Mouse (Mus musculus) small intestine, adult 2 months (tissue): Measurements from ENCODE around the gene Cldn4. TPM values are rescaled to one million over a fixed set of nuclear protein-coding genes. Genes with fewer than 3 reads are reported as not detected.
A peak's percentile ranks its signal among the peaks of the same experiment; 100 is the strongest.

ENCODE experiments used
- H3K27ac ChIP-seq: fragments of 200-500 bp; 2 replicates; pipeline ENCODE4 v1.5.1; 2012; ENCODE audit warnings: low read depth, low read length, control low read depth, inconsistent platforms; ENCODE audit not compliant: insufficient read depth
- H3K27me3 ChIP-seq: fragments of 200-500 bp; 2 replicates; pipeline ENCODE4 v1.6.1; 2012; ENCODE audit warnings: mild to moderate bottlenecking, moderate library complexity, low read length, inconsistent platforms; ENCODE audit not compliant: control insufficient read depth, insufficient read depth
- H3K36me3 ChIP-seq: fragments of 200-500 bp; 2 replicates; pipeline ENCODE4 v1.6.1; 2012; ENCODE audit warnings: mild to moderate bottlenecking, low read length, control low read depth, inconsistent platforms; ENCODE audit not compliant: control insufficient read depth, insufficient read depth
- H3K4me1 ChIP-seq: fragments of 200-500 bp; 2 replicates; pipeline ENCODE4 v1.6.1; 2012; ENCODE audit warnings: low read length, inconsistent platforms, mixed read lengths; ENCODE audit not compliant: control insufficient read depth, insufficient read depth, insufficient read length
- H3K4me3 ChIP-seq: fragments of 200-500 bp; 2 replicates; pipeline ENCODE4 v1.5.1; 2012; ENCODE audit warnings: low read depth, mild to moderate bottlenecking, control low read depth, inconsistent platforms, low read length, moderate library complexity
- CTCF ChIP-seq: fragments of 200-500 bp; IDR thresholded peaks from 2 replicates; pipeline ENCODE4 v1.5.1; 2012; ENCODE audit warnings: low read depth, mild to moderate bottlenecking, control low read depth, inconsistent platforms, low read length, moderate library complexity, mixed read lengths; ENCODE audit not compliant: insufficient replicate concordance, insufficient read length; ENCODE audit errors: extremely low read depth
- POLR2A ChIP-seq: fragments of 200-500 bp; IDR thresholded peaks from 2 replicates; pipeline ENCODE4 v1.6.1; 2012; ENCODE audit warnings: low read depth, mild to moderate bottlenecking, control low read depth, inconsistent platforms, low read length, moderate library complexity
- WGBS: fragments of 180-500 bp; shearing (Covaris S2); methylation state at CpG from one replicate; pipeline ENCODE4 v1.1.7; 2018; 5-methylcytosine and 5-hydroxymethylcytosine counted together
- polyA plus RNA-seq: library from polyadenylated mRNA; depleted of rRNA; stranded (reverse); fragments of >200 nt; gene quantifications from 2 replicates; pipeline ENCODE4 v1.2.3, GENCODE M21; 2012

The Cldn4 gene
- polyA plus RNA-seq, 1 experiment, result 571 TPM

- Histone ChIP-seq H3K27me3 (peaks cover 4% of the 10 kb centered on the region; the same call in 1 of the 2 replicates), H3K27ac (peak overlapping the region; percentile 98), H3K36me3 (peaks cover 2% of the 10 kb centered on the region; the same call in 1 of the 2 replicates), H3K4me3 (no peak overlapping the region), H3K4me1 (peaks cover 29% of the 10 kb centered on the region)
- TF ChIP-seq POLR2A, result no peak
- TF ChIP-seq CTCF, result no peak
- 16% methylated on average over 3 of the region's 3 CpGs for WGBS
These were observed 37.0 kb upstream of the Cldn4 start for GRCm38 (mm10) chr5:134983771-134984170.

GRCm38 (mm10) chr5:134983111-134983510, 36.4 kb upstream of the Cldn4 start:
- 40% methylated on average over 1 of the region's 1 CpGs for WGBS
- no peak overlapping the region for H3K27ac ChIP-seq

GRCm38 (mm10) chr5:134981149-134981548, 34.4 kb upstream of the Cldn4 start:
- H3K27me3 ChIP-seq, result no peaks in the 10 kb centered on the region
- no peaks in the 10 kb centered on the region for H3K36me3 ChIP-seq
- 17% methylated on average over 10 of the region's 10 CpGs for WGBS
- peak overlapping the region; percentile 95 for H3K27ac ChIP-seq
- TF ChIP-seq POLR2A, result no peak
- TF ChIP-seq CTCF, result no peak
- H3K4me3 ChIP-seq, result no peak overlapping the region
- H3K4me1 ChIP-seq, result peaks cover 39% of the 10 kb centered on the region

More at GRCm38 (mm10) chr5:134983111-134983510, 36.4 kb upstream of the Cldn4 start:
- TF ChIP-seq POLR2A, result peak; percentile 19; the same call in 1 of the 2 replicates
- TF ChIP-seq CTCF, result no peak
- no peak overlapping the region for H3K4me3 ChIP-seq
- no peaks in the 10 kb centered on the region for H3K36me3 ChIP-seq
- peaks cover 4% of the 10 kb centered on the region; the same call in 1 of the 2 replicates for H3K27me3 ChIP-seq
- peaks cover 29% of the 10 kb centered on the region for H3K4me1 ChIP-seq

DNA sequence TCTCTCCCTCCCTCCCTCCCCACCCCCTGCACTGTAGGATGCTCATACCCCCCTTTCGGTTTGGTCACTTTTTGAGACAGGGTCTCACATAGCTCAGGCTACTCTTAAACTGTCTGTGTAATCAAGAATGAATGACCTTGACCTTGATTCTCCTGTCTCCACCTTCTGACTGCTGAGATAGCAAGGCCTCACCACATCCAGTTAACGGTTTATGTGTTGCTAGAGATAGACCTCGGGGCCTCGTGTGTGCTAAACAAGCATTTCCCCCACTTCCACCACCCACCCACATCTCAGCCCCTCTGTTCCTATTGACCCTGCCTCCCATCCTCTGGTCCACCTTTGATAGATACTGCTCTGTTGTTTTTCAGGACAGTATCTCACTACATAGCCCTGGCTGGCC, 31.1 kb upstream of the Cldn4 start:
- H3K27ac ChIP-seq, result no peak overlapping the region
- no peaks in the 10 kb centered on the region for H3K36me3 ChIP-seq
- TF ChIP-seq CTCF, result no peak
- TF ChIP-seq POLR2A, result no peak
- no peaks in the 10 kb centered on the region for H3K27me3 ChIP-seq
- H3K4me3 ChIP-seq, result no peak overlapping the region
- 66% methylated on average over 4 of the region's 4 CpGs for WGBS
- peaks cover 40% of the 10 kb centered on the region for H3K4me1 ChIP-seq

DNA sequence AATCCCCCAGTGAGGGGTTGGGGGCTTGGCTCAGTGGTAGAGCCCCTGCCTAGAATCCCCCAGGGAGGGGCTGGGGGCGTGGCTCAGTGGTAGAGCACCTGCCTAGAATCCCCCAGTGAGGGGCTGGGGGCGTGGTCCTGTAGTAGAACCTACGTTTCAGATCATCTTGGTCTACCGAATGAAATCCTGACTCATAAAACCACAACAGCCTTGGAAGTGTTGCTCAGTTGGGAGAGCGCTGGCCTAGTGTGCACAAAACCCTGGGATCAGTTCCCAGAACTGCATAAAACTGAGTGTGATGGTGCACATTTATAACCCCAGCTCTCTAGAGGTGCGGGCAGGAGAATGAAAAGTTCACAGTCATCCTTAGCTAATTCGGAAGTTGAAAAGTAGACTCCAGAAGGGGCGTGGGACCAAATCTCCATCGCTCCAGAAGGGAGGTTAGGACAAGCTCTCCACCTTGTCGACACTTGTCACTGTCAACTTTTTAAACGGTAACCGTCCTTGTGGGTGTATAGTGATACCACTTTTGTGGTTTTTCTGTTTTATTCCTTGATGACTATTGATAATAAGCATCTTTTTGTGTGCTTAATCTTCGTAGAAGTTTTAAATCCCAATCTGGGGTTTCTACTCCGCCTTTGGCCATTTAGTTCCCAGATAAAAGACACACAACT, 30.0 kb upstream of the Cldn4 start:
- H3K27ac ChIP-seq, result peak overlapping the region; percentile 70
- H3K36me3 ChIP-seq, result no peaks in the 10 kb centered on the region
- no peaks in the 10 kb centered on the region for H3K27me3 ChIP-seq
- WGBS, result 73% methylated on average over 14 of the region's 14 CpGs
- H3K4me1 ChIP-seq, result peaks cover 39% of the 10 kb centered on the region
- H3K4me3 ChIP-seq, result no peak overlapping the region
- TF ChIP-seq CTCF, result no peak
- no peak for TF ChIP-seq POLR2A

DNA sequence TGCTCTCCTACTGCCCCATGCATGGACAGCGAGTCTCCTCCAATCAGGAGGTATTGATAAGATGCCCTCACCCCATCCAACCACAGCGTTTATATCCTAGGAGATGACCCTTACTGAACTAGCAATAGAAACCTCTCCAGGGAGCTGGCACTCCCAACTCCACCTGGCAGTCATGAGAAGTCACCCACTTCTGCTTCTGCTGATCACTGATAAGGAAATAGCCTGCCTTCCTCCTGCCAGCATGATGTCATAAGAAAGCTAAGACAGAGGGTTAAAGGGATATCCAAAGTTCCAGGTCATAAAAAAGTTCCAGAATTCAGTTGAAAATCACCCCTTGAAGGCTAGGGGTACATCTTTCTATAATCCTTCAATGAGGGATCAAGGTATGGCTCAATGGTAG, 29.4 kb upstream of the Cldn4 start:
- Histone ChIP-seq H3K27me3 (no peaks in the 10 kb centered on the region), H3K36me3 (no peaks in the 10 kb centered on the region), H3K4me3 (no peak overlapping the region), H3K27ac (peak overlapping the region; percentile 80), H3K4me1 (peaks cover 36% of the 10 kb centered on the region)
- 23% methylated on average over 2 of the region's 2 CpGs for WGBS
- no peak for TF ChIP-seq POLR2A
- TF ChIP-seq CTCF, result no peak

GRCm38 (mm10) chr5:134974921-134975320, 28.2 kb upstream of the Cldn4 start:
- Histone ChIP-seq H3K36me3 (no peaks in the 10 kb centered on the region), H3K27ac (peak overlapping the region; percentile 70), H3K4me3 (no peak overlapping the region), H3K27me3 (no peaks in the 10 kb centered on the region), H3K4me1 (peaks cover 35% of the 10 kb centered on the region)
- no peak for TF ChIP-seq POLR2A
- no peak for TF ChIP-seq CTCF
- WGBS, result 22% methylated on average over 2 of the region's 2 CpGs

- Histone ChIP-seq H3K36me3 (no peaks in the 10 kb centered on the region), H3K4me3 (no peak overlapping the region), H3K27me3 (no peaks in the 10 kb centered on the region), H3K4me1 (peaks cover 38% of the 10 kb centered on the region), H3K27ac (peak overlapping the region; percentile 78)
- TF ChIP-seq POLR2A (no peak), CTCF (no peak)
- 5% methylated on average over 7 of the region's 7 CpGs for WGBS
These were observed 27.6 kb upstream of the Cldn4 start for GRCm38 (mm10) chr5:134974294-134974693.
